Mouse (Mus musculus) embryonic facial prominence, embryonic 14.5 days (tissue): Measurements from ENCODE around the gene Kif5c. TPM values are rescaled to one million over a fixed set of nuclear protein-coding genes. Genes with fewer than 3 reads are reported as not detected.
A peak's percentile ranks its signal among the peaks of the same experiment; 100 is the strongest.

Experiments
- ATAC-seq: fragments of 200-750 bp; cut with Nextera tagmentation; 2 replicates; pipeline ENCODE4 v1.8.0; 2017; ENCODE audit warnings: low read depth, moderate number of reproducible peaks, moderate TSS enrichment
- DNase-seq: peaks from one replicate; pipeline ENCODE4 v3.0.0-alpha.2; 2015; ENCODE audit warnings: low spot score
- H3K27ac ChIP-seq: fragments of 300-500 bp; sonication (generic); replicated peaks from 2 replicates; pipeline ENCODE4 v1.5.1; 2014; ENCODE audit warnings: low read depth, mild to moderate bottlenecking, low read length, moderate library complexity
- H3K27me3 ChIP-seq: fragments of 300-500 bp; sonication (generic); replicated peaks from 2 replicates; pipeline ENCODE4 v1.6.1; 2014; ENCODE audit warnings: low read length; ENCODE audit not compliant: control insufficient read depth, insufficient read depth
- H3K36me3 ChIP-seq: fragments of 300-500 bp; sonication (generic); 2 replicates; pipeline ENCODE4 v1.6.1; 2014; ENCODE audit warnings: low read length, mixed read lengths; ENCODE audit not compliant: control insufficient read depth, insufficient read depth
- H3K4me1 ChIP-seq: fragments of 300-500 bp; sonication (generic); 2 replicates; pipeline ENCODE4 v1.6.1; 2014; ENCODE audit warnings: antibody characterized with exemption, low read length; ENCODE audit not compliant: control insufficient read depth, insufficient read depth
- H3K4me2 ChIP-seq: fragments of 300-500 bp; sonication (generic); 2 replicates; pipeline ENCODE4 v1.6.1; 2014; ENCODE audit warnings: low read depth, mild to moderate bottlenecking, low read length, moderate library complexity, mixed read lengths
- H3K4me3 ChIP-seq: fragments of 300-500 bp; sonication (generic); 2 replicates; pipeline ENCODE4 v1.5.1; 2014; ENCODE audit warnings: low read depth, mild to moderate bottlenecking, low read length
- H3K9ac ChIP-seq: fragments of 300-500 bp; sonication (generic); 2 replicates; pipeline ENCODE4 v1.6.1; 2014; ENCODE audit warnings: low read depth, mild to moderate bottlenecking, low read length, moderate library complexity, mixed read lengths
- H3K9me3 ChIP-seq: fragments of 300-500 bp; sonication (generic); 2 replicates; pipeline ENCODE4 v1.6.1; 2016; ENCODE audit warnings: low read length; ENCODE audit not compliant: control insufficient read depth
- WGBS: fragments of 180-500 bp; shearing (Covaris S2); extraction: QIAGEN DNeasy Blood & Tissue Kit; methylation state at CpG from one replicate; pipeline ENCODE4 v1.1.7; 2014; 5-methylcytosine and 5-hydroxymethylcytosine counted together
- polyA plus RNA-seq: library from polyadenylated mRNA; unstranded; fragments of >200 nt; fragmentation: Nextera tagmentation; extraction: Ambion mirVana; gene quantifications from 2 replicates; pipeline ENCODE4 v1.2.1, GENCODE M21; 2014

Gene Kif5c
- polyA plus RNA-seq, 1 experiment from 2014 or later = 12.1 TPM

DNA sequence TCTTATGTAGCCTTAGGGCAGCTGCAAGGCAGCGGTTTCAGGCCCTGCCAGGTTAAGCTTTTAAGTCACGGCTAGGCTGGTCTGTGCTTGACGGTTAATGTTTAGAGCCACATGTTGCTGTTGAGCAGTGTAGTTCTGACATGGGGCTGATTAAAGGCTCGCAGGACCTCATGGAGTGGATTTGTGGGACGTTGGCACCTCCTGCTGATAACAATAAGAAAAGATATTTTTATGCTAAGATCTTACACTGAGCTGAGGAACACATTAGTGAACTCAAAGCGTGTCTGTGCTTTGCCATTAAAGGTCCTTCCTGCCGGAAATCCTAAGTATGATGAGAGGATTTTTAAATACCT lies 114.5 kb downstream of the Kif5c start:
- peaks cover 3% of the 10 kb centered on the region; the same call in 1 of the 2 replicates for H3K4me1 ChIP-seq
- H3K27ac ChIP-seq = no peak overlapping the region
- 14% methylated on average over 7 of the region's 7 CpGs for WGBS
- H3K4me3 ChIP-seq = peak overlapping the region; percentile 14
- H3K27me3 ChIP-seq = no peaks in the 10 kb centered on the region
- peak; percentile 31; the same call in 1 of the 2 replicates for ATAC-seq
- no peaks in the 10 kb centered on the region for H3K9me3 ChIP-seq
- peak; percentile 72 for DNase-seq
- H3K36me3 ChIP-seq = no peaks in the 10 kb centered on the region
- H3K4me2 ChIP-seq = peak overlapping the region; percentile 48
- H3K9ac ChIP-seq = no peak overlapping the region

DNA sequence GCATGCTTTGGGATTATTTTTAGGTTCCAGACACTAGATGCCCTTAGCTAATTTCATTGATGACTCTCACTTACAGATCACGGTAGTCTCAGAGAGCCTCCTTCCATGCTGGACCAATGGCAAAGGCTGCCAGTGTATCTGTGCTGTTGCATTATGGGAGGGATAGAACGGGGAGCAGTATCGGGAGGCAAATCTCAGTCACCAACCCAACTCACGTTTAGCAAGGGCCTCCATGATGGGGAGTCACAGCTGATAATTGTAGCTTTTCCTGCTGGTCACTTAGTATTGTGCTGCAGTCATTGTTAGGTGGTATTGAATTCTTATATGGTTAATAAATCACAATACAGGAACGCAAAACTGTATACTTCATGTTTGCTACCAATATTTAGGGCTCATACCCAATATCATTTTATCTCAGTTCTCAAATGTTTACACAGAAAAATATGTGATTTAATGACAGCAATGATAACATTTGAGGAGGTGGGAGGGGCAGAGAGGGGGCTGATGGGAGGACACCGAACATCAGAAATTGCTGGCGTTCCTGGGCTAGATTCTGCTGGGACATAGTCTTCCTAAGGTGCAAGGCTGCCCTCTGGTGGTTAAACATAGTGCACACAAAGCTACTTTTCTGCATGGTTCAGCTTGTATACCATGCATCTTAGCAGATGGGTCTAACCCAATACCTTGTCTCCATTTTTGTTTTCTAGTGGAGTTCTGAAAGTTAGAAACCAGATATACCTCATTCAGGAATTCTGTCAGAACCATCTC lies 115.1 kb downstream of the Kif5c start:
- peak; percentile 94 for DNase-seq
- peak overlapping the region; percentile 14 for H3K4me3 ChIP-seq
- peaks cover 3% of the 10 kb centered on the region; the same call in 1 of the 2 replicates for H3K4me1 ChIP-seq
- no peaks in the 10 kb centered on the region for H3K9me3 ChIP-seq
- whole genome bisulfite sequencing = 39% methylated on average over 7 of the region's 7 CpGs
- ATAC-seq = peak; percentile 63
- H3K36me3 ChIP-seq = no peaks in the 10 kb centered on the region
- no peaks in the 10 kb centered on the region for H3K27me3 ChIP-seq
- H3K9ac ChIP-seq = no peak overlapping the region
- H3K4me2 ChIP-seq = peak overlapping the region; percentile 48
- no peak overlapping the region for H3K27ac ChIP-seq

DNA sequence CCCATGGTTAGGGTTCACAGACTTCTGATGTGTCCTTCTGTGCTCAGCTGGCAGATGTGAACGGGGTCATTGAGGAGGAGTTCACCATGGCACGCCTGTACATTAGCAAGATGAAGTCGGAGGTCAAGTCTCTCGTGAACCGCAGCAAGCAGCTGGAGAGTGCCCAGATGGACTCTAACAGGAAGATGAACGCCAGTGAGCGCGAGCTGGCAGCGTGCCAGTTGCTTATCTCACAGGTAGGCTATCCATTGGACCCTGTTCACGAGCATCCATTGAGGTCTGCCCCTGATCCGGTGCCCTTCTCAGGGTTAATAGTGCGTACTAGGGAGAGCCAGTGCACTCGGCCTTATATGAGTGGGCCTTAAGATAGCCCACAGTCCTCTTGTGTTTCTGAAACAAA lies 116.3 kb downstream of the Kif5c start:
- H3K4me1 ChIP-seq = peaks cover 3% of the 10 kb centered on the region; the same call in 1 of the 2 replicates
- H3K36me3 ChIP-seq = no peaks in the 10 kb centered on the region
- H3K9ac ChIP-seq = no peak overlapping the region
- ATAC-seq (no peak), DNase-seq (no peak)
- no peak overlapping the region for H3K27ac ChIP-seq
- no peaks in the 10 kb centered on the region for H3K27me3 ChIP-seq
- no peak overlapping the region for H3K4me3 ChIP-seq
- H3K9me3 ChIP-seq = no peaks in the 10 kb centered on the region
- no peak overlapping the region for H3K4me2 ChIP-seq
- WGBS = 87% methylated on average over 13 of the region's 13 CpGs

DNA sequence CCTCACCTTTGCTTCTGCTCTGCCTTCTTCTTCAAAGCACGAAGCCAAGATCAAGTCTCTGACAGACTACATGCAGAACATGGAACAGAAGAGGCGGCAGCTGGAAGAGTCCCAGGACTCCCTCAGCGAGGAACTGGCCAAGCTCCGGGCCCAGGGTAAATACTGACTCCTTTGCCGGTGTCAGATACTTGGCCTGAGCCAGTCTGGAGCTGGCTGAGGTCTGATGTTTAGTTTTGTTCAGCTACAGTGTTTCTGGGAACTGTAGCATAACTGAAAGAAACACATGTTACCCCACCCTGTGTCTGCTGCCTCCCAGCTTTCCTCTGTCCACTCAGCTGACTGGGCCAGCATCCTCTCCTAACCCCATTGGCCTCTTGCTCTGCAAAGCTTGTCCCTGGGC lies 119.9 kb downstream of the Kif5c start:
- Histone ChIP-seq H3K9ac (no peak overlapping the region), H3K4me2 (no peak overlapping the region), H3K4me3 (no peak overlapping the region), H3K4me1 (peaks cover 5% of the 10 kb centered on the region; the same call in 1 of the 2 replicates), H3K27me3 (no peaks in the 10 kb centered on the region), H3K9me3 (no peaks in the 10 kb centered on the region), H3K27ac (no peak overlapping the region), H3K36me3 (no peaks in the 10 kb centered on the region)
- WGBS = 72% methylated on average over 5 of the region's 5 CpGs
- no peak for DNase-seq
- no peak for ATAC-seq

DNA sequence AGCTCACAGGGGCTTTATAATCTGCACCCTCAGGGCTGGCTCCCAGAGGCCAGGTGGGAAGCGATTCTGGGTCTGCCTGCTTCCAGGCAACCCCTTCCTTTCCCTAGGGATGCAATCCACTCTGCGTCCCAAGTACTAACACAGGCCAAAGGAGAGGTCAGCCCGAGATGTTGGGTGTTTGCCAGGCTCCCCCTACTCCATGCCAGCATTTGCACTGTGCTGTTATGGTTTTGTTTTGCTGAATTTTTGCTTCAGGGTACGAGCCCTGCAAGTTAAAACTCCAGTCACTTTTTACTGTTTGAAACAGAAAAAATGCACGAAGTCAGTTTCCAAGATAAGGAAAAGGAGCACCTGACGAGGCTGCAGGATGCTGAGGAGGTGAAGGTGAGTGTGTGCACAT lies 121.9 kb downstream of the Kif5c start:
- ATAC-seq (no peak), DNase-seq (no peak)
- H3K4me2 ChIP-seq = no peak overlapping the region
- H3K9ac ChIP-seq = no peak overlapping the region
- no peaks in the 10 kb centered on the region for H3K36me3 ChIP-seq
- no peaks in the 10 kb centered on the region for H3K27me3 ChIP-seq
- H3K4me1 ChIP-seq = peaks cover 13% of the 10 kb centered on the region; the same call in 1 of the 2 replicates
- no peak overlapping the region for H3K4me3 ChIP-seq
- no peak overlapping the region for H3K27ac ChIP-seq
- WGBS = 44% methylated on average over 6 of the region's 6 CpGs
- no peaks in the 10 kb centered on the region for H3K9me3 ChIP-seq

DNA sequence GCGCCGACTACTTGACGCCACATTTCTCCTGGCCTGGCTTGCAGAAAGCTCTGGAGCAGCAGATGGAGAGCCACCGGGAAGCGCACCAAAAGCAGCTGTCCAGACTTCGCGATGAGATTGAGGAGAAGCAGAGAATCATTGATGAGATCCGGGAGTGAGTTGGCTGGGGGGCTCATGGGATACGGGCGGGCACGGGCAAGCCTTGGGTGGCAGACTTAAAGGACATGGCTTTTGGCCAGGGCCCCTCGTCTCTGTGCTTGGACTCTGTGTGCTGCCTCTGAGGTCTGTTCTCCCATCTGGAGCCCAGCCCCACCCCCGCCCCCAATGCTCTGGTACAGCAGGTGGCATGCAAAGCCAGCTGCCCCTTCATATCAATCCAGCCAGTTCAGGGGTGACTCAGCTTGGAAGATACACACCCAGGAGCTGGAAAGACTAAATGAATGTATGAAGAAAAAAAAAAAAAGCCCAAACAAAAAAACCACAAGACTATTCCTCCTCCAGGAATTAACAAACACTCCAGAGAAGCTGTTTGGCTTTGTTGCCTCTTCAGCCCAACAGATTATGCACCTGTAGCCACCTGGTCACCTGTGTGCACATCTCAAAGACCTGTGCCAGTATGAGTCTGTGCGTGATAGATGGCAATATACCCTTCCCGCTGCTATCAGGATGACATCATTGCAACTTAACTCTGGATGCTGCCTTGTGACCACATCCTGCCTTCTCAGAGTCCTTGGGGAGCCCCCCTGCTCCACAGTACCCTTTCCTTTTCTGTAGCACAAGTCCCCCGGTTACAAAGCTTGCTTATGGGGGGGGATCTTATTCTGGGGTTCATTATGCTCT lies 123.0 kb downstream of the Kif5c start:
- no peak overlapping the region for H3K27ac ChIP-seq
- no peak overlapping the region for H3K9ac ChIP-seq
- ATAC-seq = no peak
- H3K4me1 ChIP-seq = peaks cover 13% of the 10 kb centered on the region; the same call in 1 of the 2 replicates
- no peak overlapping the region for H3K4me3 ChIP-seq
- no peaks in the 10 kb centered on the region for H3K9me3 ChIP-seq
- no peaks in the 10 kb centered on the region for H3K27me3 ChIP-seq
- H3K4me2 ChIP-seq = no peak overlapping the region
- no peak for DNase-seq
- H3K36me3 ChIP-seq = no peaks in the 10 kb centered on the region
- 70% methylated on average over 14 of the region's 16 CpGs for WGBS

DNA sequence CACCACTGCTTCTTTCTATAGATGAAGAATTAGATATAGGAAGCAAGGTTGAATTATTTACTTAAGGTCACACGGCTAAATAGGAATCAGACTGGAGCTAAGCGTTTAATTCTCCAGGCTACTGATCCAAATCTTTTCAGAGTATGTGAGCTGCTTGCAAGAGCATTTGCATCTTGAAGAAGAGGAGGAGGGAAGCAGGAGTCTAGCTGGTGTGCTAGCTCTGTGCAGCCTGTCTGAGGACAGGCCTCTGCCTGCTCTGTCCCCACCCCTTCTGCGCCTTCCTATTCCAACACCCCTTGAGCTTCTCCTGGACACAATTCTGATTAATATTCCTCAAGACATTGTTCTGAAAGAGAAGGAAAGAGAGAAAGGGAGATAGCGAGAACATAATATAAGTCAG lies 123.8 kb downstream of the Kif5c start:
- WGBS = 72% methylated on average over 4 of the region's 4 CpGs
- no peaks in the 10 kb centered on the region for H3K27me3 ChIP-seq
- no peak overlapping the region for H3K4me3 ChIP-seq
- peaks cover 13% of the 10 kb centered on the region; the same call in 1 of the 2 replicates for H3K4me1 ChIP-seq
- H3K9ac ChIP-seq = no peak overlapping the region
- no peaks in the 10 kb centered on the region for H3K36me3 ChIP-seq
- DNase-seq (no peak), ATAC-seq (no peak)
- H3K9me3 ChIP-seq = no peaks in the 10 kb centered on the region
- H3K4me2 ChIP-seq = no peak overlapping the region
- H3K27ac ChIP-seq = no peak overlapping the region

DNA sequence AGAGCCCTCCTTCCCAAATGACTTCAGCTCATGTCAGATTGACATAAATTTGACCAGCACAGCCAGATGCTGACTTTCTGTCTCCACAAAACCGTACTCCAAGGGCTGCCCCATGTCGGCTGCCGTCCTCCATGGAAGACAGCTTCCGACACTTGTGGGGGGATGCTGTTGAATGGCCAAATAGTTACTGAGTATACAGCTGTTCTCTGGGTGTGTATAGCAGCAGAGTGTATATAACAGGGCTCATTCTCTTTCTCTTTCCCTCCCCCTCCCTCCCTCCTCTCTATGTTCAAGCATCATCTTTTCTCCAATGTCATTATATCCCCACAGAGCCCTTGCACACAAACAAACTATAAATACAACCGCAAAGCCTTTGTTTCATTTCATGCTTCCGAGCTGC lies 124.7 kb downstream of the Kif5c start:
- Histone ChIP-seq H3K4me2 (peak overlapping the region; percentile 31), H3K27ac (no peak overlapping the region), H3K9me3 (no peaks in the 10 kb centered on the region), H3K9ac (no peak overlapping the region), H3K4me1 (peaks cover 13% of the 10 kb centered on the region; the same call in 1 of the 2 replicates), H3K4me3 (no peak overlapping the region), H3K27me3 (no peaks in the 10 kb centered on the region), H3K36me3 (no peaks in the 10 kb centered on the region)
- DNase-seq = no peak
- WGBS = 50% methylated on average over 6 of the region's 6 CpGs
- peak; percentile 31; the same call in 1 of the 2 replicates for ATAC-seq
